Comparison of ENCODE assay signal across 12 mouse cellular contexts in genomic region chr9:119082039-119082438, GRCm38 (mm10). TPM values are rescaled to one million over a fixed set of nuclear protein-coding genes. Genes with fewer than 3 reads are reported as not detected.
DNase-seq lines count a peak whose midpoint lies in the region; ATAC-seq lines count a peak whose summit lies in the region.
"Had no signal": no experiment of that assay in that cellular context is flagged by ENCODE, and none has a peak within 500 bp of the region (broad histone marks: within the 10 kb centered on the region; RNA-seq: fewer than 3 reads in every experiment).

No protein-coding gene starts in this region.

- 0 out of 2 replicates have a peak overlapping the region, but pooled peaks have one; percentile 8 for H3K9ac ChIP-seq in kidney, embryonic 14.5 days (ENCODE audit: low read depth, low read length)
- no peak overlapping the region for H3K9ac ChIP-seq in embryonic facial prominence, embryonic 14.5 days (ENCODE audit: low read depth, low read length)
- H3K9ac ChIP-seq in intestine, embryonic 15.5 days: 0 out of 2 replicates have a peak overlapping the region, but pooled peaks have one; percentile 5
- H3K9ac ChIP-seq in neural tube, embryonic 14.5 days (replicated peaks; ENCODE audit: low read depth, low read length): no peak overlapping the region
- H3K9ac ChIP-seq: liver, embryonic 13.5 days had no signal

- ATAC-seq in kidney, embryonic 14.5 days (ENCODE audit: low FRiP score, low TSS enrichment): no peak
- peak; percentile 72; the same call in 1 of the 2 replicates for ATAC-seq in embryonic facial prominence, embryonic 14.5 days (ENCODE audit: low read depth)
- no peak for ATAC-seq in intestine, embryonic 15.5 days
- peak; percentile 85 for ATAC-seq in neural tube, embryonic 14.5 days (ENCODE audit: low read depth)

- no peaks in the 10 kb centered on the region for H3K27me3 ChIP-seq in kidney, embryonic 14.5 days (ENCODE audit: control insufficient read depth, insufficient read depth, low read length)
- H3K27me3 ChIP-seq in embryonic facial prominence, embryonic 14.5 days (replicated peaks; ENCODE audit: control insufficient read depth, insufficient read depth, low read length): no peaks in the 10 kb centered on the region
- H3K27me3 ChIP-seq in intestine, embryonic 15.5 days (replicated peaks): no peaks in the 10 kb centered on the region
- no peaks in the 10 kb centered on the region for H3K27me3 ChIP-seq in neural tube, embryonic 14.5 days (ENCODE audit: control insufficient read depth, insufficient read depth, low read length)

- no peaks in the 10 kb centered on the region for H3K36me3 ChIP-seq in kidney, embryonic 14.5 days (ENCODE audit: control insufficient read depth, insufficient read depth, low read length)
- H3K36me3 ChIP-seq in embryonic facial prominence, embryonic 14.5 days (ENCODE audit: control insufficient read depth, insufficient read depth, low read length): peaks cover 35% of the 10 kb centered on the region
- no peaks in the 10 kb centered on the region for H3K36me3 ChIP-seq in intestine, embryonic 15.5 days
- no peaks in the 10 kb centered on the region for H3K36me3 ChIP-seq in neural tube, embryonic 14.5 days (ENCODE audit: control insufficient read depth, insufficient read depth, low read length)
- H3K36me3 ChIP-seq: liver, embryonic 13.5 days had no signal

- H3K27ac ChIP-seq in kidney, embryonic 14.5 days (ENCODE audit: low read depth, low read length): peak overlapping the region; percentile 55; the same call in 1 of the 2 replicates
- H3K27ac ChIP-seq in embryonic facial prominence, embryonic 14.5 days (replicated peaks; ENCODE audit: low read depth, low read length): peak overlapping the region; percentile 33; the same call in 1 of the 2 replicates
- H3K27ac ChIP-seq in intestine, embryonic 15.5 days: peak overlapping the region; percentile 33
- no peak overlapping the region for H3K27ac ChIP-seq in neural tube, embryonic 14.5 days (ENCODE audit: low read depth, low read length)
- H3K27ac ChIP-seq: liver, embryonic 13.5 days had no signal

- peaks cover 15% of the 10 kb centered on the region for H3K4me1 ChIP-seq in kidney, embryonic 14.5 days (ENCODE audit: control insufficient read depth, insufficient read depth, low read length)
- H3K4me1 ChIP-seq in embryonic facial prominence, embryonic 14.5 days (ENCODE audit: control insufficient read depth, insufficient read depth, low read length): peaks cover 11% of the 10 kb centered on the region
- H3K4me1 ChIP-seq in intestine, embryonic 15.5 days (replicated peaks): peaks cover 30% of the 10 kb centered on the region
- 0 out of 2 replicates have a peak, but pooled peaks cover 9% of the 10 kb centered on the region for H3K4me1 ChIP-seq in neural tube, embryonic 14.5 days (ENCODE audit: control insufficient read depth, insufficient read depth, low read length)

- no peak overlapping the region for H3K4me3 ChIP-seq in kidney, embryonic 14.5 days (ENCODE audit: low read length)
- H3K4me3 ChIP-seq in embryonic facial prominence, embryonic 14.5 days (ENCODE audit: low read depth, low read length): no peak overlapping the region
- no peak overlapping the region for H3K4me3 ChIP-seq in intestine, embryonic 15.5 days (replicated peaks)
- no peak overlapping the region for H3K4me3 ChIP-seq in neural tube, embryonic 14.5 days (ENCODE audit: low read depth, low read length)
- H3K4me3 ChIP-seq: liver, embryonic 13.5 days; myocyte had no signal

- no peak for DNase-seq in kidney, postnatal 25 days
- DNase-seq in embryonic facial prominence, embryonic 14.5 days (ENCODE audit: low spot score): no peak
- no peak for DNase-seq in layer of hippocampus, adult 8-10 months (ENCODE audit: low spot score in 2 of 2)
- DNase-seq in urinary bladder, postnatal 36 days (ENCODE audit: low spot score in 2 of 2): no peak
- no peak for DNase-seq in Muller cell, postnatal 12 days (ENCODE audit: inconsistent ontology term)
- DNase-seq: adrenal gland, postnatal 10 days; liver, embryonic 13.5 days had no signal

- no peak overlapping the region for H3K4me2 ChIP-seq in kidney, embryonic 14.5 days (replicated peaks; ENCODE audit: low read depth, low read length)
- no peak overlapping the region for H3K4me2 ChIP-seq in embryonic facial prominence, embryonic 14.5 days (ENCODE audit: low read depth, low read length)
- no peak overlapping the region for H3K4me2 ChIP-seq in intestine, embryonic 15.5 days (replicated peaks)
- no peak overlapping the region for H3K4me2 ChIP-seq in neural tube, embryonic 14.5 days (ENCODE audit: low read depth, low read length)
- H3K4me2 ChIP-seq: liver, embryonic 13.5 days had no signal

- 26% methylated on average over 8 of the region's 8 CpGs for WGBS in kidney, embryonic 14.5 days
- WGBS in embryonic facial prominence, embryonic 14.5 days: 11% methylated on average over 8 of the region's 8 CpGs
- 41% methylated on average over 8 of the region's 8 CpGs for WGBS in intestine, embryonic 15.5 days
- WGBS in neural tube, embryonic 14.5 days: 3% methylated on average over 8 of the region's 8 CpGs

- no peaks in the 10 kb centered on the region for H3K9me3 ChIP-seq in kidney, embryonic 14.5 days (ENCODE audit: control insufficient read depth, low read length)
- no peaks in the 10 kb centered on the region for H3K9me3 ChIP-seq in embryonic facial prominence, embryonic 14.5 days (ENCODE audit: control insufficient read depth, low read length)
- no peaks in the 10 kb centered on the region for H3K9me3 ChIP-seq in intestine, embryonic 15.5 days
- no peaks in the 10 kb centered on the region for H3K9me3 ChIP-seq in neural tube, embryonic 14.5 days (ENCODE audit: control insufficient read depth, low read length)
- H3K9me3 ChIP-seq: liver, embryonic 13.5 days had no signal

RNA-seq across cellular contexts. Expression of gene Plcd1, which starts 11.3 kb away (rescaled TPM):
- polyA plus RNA-seq in kidney, embryonic 14.5 days (2014; fragmentation: Nextera tagmentation; extraction: Ambion mirVana): 18.5 and 18.7 TPM in 2 replicates
- 43.5 and 45.2 TPM in 2 replicates for polyA plus RNA-seq in embryonic facial prominence, embryonic 14.5 days (2014; fragmentation: Nextera tagmentation; extraction: Ambion mirVana)
- polyA plus RNA-seq in intestine, embryonic 15.5 days (2015; fragmentation: Nextera tagmentation; extraction: Ambion mirVana): 16.8 and 18.7 TPM in 2 replicates
- polyA plus RNA-seq in neural tube, embryonic 14.5 days (2014; fragmentation: Nextera tagmentation; extraction: Ambion mirVana): 14.7 and 19.9 TPM in 2 replicates
- 10 to 100 TPM in 3 of 4 experiments, 1 to 10 TPM in 1; 9.7 to 13.7 (median 12.2) TPM for total RNA-seq in layer of hippocampus, adult 8-10 months (2022)
- total RNA-seq: common myeloid progenitor, adult 5-6 weeks had no signal

RNA-seq across cellular contexts. Expression of gene Dlec1, which starts 20.2 kb away (rescaled TPM):
- 2.4 and 3.2 TPM in 2 replicates for polyA plus RNA-seq in kidney, embryonic 14.5 days (2014; fragmentation: Nextera tagmentation; extraction: Ambion mirVana)
- 1.3 and 1.8 TPM in 2 replicates for polyA plus RNA-seq in embryonic facial prominence, embryonic 14.5 days (2014; fragmentation: Nextera tagmentation; extraction: Ambion mirVana)
- polyA plus RNA-seq in intestine, embryonic 15.5 days (2015; fragmentation: Nextera tagmentation; extraction: Ambion mirVana): 0.51 and 0.72 TPM in 2 replicates
- polyA plus RNA-seq in neural tube, embryonic 14.5 days (2014; fragmentation: Nextera tagmentation; extraction: Ambion mirVana): 1.1 and 1.2 TPM in 2 replicates
- total RNA-seq in layer of hippocampus, adult 8-10 months (2022): 10 to 100 TPM in 1 of 4 experiments, 1 to 10 TPM in 3; 2.9 to 10.3 (median 3.9) TPM
- total RNA-seq: common myeloid progenitor, adult 5-6 weeks had no signal
- polyA plus RNA-seq: liver, embryonic 13.5 days had no signal

RNA-seq across cellular contexts. Expression of gene Vill, which starts 29.5 kb away (rescaled TPM):
- polyA plus RNA-seq in kidney, embryonic 14.5 days (2014; fragmentation: Nextera tagmentation; extraction: Ambion mirVana): 26.6 and 40.4 TPM in 2 replicates
- 15.0 and 19.7 TPM in 2 replicates for polyA plus RNA-seq in embryonic facial prominence, embryonic 14.5 days (2014; fragmentation: Nextera tagmentation; extraction: Ambion mirVana)
- polyA plus RNA-seq in intestine, embryonic 15.5 days (2015; fragmentation: Nextera tagmentation; extraction: Ambion mirVana): 16.1 and 17.2 TPM in 2 replicates
- polyA plus RNA-seq in neural tube, embryonic 14.5 days (2014; fragmentation: Nextera tagmentation; extraction: Ambion mirVana): 3.6 and 5.9 TPM in 2 replicates
- total RNA-seq in layer of hippocampus, adult 8-10 months (2022): 1 to 10 TPM in 3 of 4 experiments, under 1 TPM in 1; 0.99 to 4.4 (median 3.1) TPM

Comparison
In these comparisons a context has a peak if more than half of its experiments do, and no peak if none do; other contexts are left out.
1. ATAC-seq: peak in embryonic facial prominence, embryonic 14.5 days (single experiment) and neural tube, embryonic 14.5 days (single experiment); none in kidney, embryonic 14.5 days (single experiment) and intestine, embryonic 15.5 days (single experiment).
2. H3K9ac ChIP-seq: peak in kidney, embryonic 14.5 days (single experiment) and intestine, embryonic 15.5 days (single experiment); none in embryonic facial prominence, embryonic 14.5 days (single experiment) and neural tube, embryonic 14.5 days (single experiment).